Mouse (Mus musculus) liver, adult 2 months (tissue): ENCODE results near the gene Ctdspl.

Experiments used
- CTCF ChIP-seq: fragments of 200-500 bp; IDR thresholded peaks from 2 replicates; pipeline ENCODE4 v1.5.1; 2011; ENCODE audit warnings: low read depth, low read length, control low read depth
- POLR2A ChIP-seq: fragments of 200-500 bp; IDR thresholded peaks from 2 replicates; pipeline ENCODE4 v1.6.1; 2011; ENCODE audit warnings: low read length, control low read depth; ENCODE audit not compliant: insufficient read depth; ENCODE audit errors: extremely low read depth

- TF ChIP-seq CTCF (no peak), POLR2A (no peak)
Observed at GRCm38 (mm10) chr9:119055336-119055735, 129.1 kb downstream of the Ctdspl start.
